Mouse (Mus musculus) left cerebral cortex, adult 2 months (tissue): ENCODE data around the gene Wdr86. TPM values are rescaled to one million over a fixed set of nuclear protein-coding genes. Genes with fewer than 3 reads are reported as not detected.

ENCODE experiments used
- DNase-seq, 2 experiments: peaks; one replicate each; pipeline ENCODE4 v3.0.0; 2021 to 2022; ENCODE audit warnings: low spot score in 2 of 2, mixed read lengths in 1 of 2; ENCODE audit errors: extremely low spot score in 1 of 2
- H3K27ac ChIP-seq: fragments of 200-600 bp; 2 replicates; pipeline ENCODE4 v1.8.1; 2022
- H3K4me3 ChIP-seq: fragments of 200-600 bp; 2 replicates; pipeline ENCODE4 v1.8.1; 2022
- CTCF ChIP-seq: fragments of 200-600 bp; IDR thresholded peaks from 2 replicates; pipeline ENCODE4 v1.8.1; 2022; ENCODE audit warnings: antibody characterized with exemption, mild to moderate bottlenecking, moderate library complexity
- intact Hi-C: fragments of 180-260 bp; cut with DNase I; formaldehyde crosslinking; loops from one replicate; pipeline ENCODE4 v1.15.1; 2025
- total RNA-seq, 2 experiments: library from RNA; stranded (reverse); gene quantifications; 2 replicates each; pipeline ENCODE4 v1.2.3; 2021

Gene Wdr86
- total RNA-seq, 2 experiments from 2014 or later, result 0.37 to 0.86 TPM

DNA sequence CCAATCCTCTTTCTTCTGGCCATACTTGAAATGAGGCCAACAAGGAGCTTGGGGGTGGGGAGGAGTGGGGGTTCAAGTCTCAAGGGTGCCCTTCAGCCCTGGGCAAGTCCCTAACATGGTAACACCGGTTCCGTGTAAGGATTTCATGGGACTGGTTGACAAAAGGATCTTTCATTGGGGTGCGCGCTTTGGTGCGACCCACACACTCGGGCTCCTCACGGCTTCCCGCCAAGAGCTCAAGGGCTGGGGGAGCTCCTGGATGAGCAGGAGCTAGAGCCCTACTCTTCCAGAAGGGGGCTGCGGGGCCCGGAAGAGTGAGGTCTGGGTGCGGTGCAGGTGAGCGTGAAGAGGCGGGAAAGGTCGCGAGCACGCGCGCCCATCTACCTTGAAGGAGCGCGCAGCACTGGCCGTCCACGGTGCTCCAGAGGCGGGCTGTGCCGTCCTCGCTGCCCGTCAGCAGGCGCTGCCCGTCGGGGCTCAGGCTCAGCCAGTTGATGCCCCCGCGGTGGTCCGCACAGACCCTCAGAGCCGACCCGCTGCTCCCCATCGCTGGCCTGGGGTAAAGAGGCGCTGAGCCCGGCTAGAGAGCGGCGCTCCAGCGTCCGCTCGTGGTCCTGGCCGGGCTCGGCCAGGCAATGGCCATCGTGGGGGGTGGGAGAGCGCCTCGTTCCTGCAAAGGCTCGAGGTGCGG is 585 bp downstream of the Wdr86 start:
- no peak overlapping the region for H3K27ac ChIP-seq
- H3K4me3 ChIP-seq, result peak overlapping the region; percentile 26
- no peak for TF ChIP-seq CTCF
- DNase-seq, result no peak
- intact Hi-C loops, result no loop called here

- no peak for DNase-seq
- Histone ChIP-seq H3K4me3 (no peak overlapping the region), H3K27ac (no peak overlapping the region)
- no peak for TF ChIP-seq CTCF
- intact Hi-C loops, result no loop called here
These were observed 3.4 kb downstream of the Wdr86 start for GRCm38 (mm10) chr5:24726901-24727836.

DNA sequence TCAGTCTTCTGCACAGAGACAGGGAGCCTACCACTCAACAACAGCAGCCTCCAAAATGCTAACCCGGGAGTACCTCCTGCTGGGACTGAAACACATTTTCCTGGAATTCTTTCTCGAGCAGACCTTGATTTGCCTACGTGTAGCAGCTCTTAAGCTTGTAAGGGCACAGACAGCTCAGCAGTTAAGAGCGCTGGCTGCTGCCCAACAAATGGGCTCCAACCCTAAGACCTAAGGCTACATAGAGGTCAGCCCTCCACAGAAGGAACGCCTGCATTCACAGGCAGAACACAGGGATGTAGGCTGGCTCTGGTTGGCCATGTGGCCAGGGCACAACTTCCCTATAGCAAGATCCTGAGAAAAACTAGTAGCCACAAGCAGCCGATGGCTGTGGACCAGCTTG is 4.6 kb downstream of the Wdr86 start:
- TF ChIP-seq CTCF, result no peak
- H3K27ac ChIP-seq, result no peak overlapping the region
- intact Hi-C loops, result no loop called here
- no peak overlapping the region for H3K4me3 ChIP-seq
- no peak for DNase-seq

GRCm38 (mm10) chr5:24724805-24725204 is 5.7 kb downstream of the Wdr86 start:
- H3K4me3 ChIP-seq, result no peak overlapping the region
- no peak for TF ChIP-seq CTCF
- no peak overlapping the region for H3K27ac ChIP-seq
- intact Hi-C loops, result no loop called here
- no peak for DNase-seq

DNA sequence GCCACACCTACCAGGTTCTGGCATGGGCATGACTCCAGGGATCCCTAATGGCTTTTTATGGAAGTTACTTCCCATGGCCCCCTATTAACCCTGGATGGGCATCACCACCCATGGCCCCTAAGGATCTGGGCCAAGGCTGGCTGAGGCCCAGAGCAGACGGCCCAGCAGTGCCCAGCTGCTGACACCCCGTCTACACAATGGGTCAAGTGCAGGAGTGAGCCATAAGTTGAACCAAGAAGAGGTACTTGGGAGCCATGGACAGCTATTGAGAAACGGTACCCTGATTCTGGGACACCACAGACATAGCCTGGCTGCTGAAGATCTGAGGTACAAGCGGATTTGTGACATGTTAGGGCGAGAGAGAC is 6.3 kb downstream of the Wdr86 start:
- intact Hi-C loops, result no loop called here
- no peak for TF ChIP-seq CTCF
- Histone ChIP-seq H3K27ac (no peak overlapping the region), H3K4me3 (no peak overlapping the region)
- DNase-seq, result no peak

GRCm38 (mm10) chr5:24723527-24724269 is 6.8 kb downstream of the Wdr86 start:
- intact Hi-C loops, result no loop called here
- H3K4me3 ChIP-seq, result no peak overlapping the region
- DNase-seq, result no peak
- TF ChIP-seq CTCF, result no peak
- H3K27ac ChIP-seq, result no peak overlapping the region

DNA sequence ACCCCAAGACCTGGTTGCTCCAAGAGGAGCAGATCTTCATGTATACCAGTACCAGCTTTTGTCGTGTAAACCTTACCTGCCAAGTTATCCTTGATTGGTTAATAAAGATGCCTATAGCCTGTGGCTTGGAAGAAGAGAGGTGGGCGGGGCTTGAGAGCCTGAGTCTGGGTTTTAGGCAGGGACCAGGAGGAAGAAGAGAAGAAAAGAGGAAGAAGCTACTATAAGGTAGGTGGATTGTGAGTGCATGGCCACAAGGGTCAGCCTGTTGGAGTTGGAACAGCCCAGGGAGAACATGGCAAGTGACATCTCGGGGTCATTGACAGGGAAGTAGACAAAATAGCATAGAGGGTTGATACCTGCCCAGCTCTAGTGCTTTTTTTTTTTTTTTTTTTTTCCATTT is 10.7 kb downstream of the Wdr86 start:
- H3K27ac ChIP-seq, result no peak overlapping the region
- TF ChIP-seq CTCF, result no peak
- DNase-seq, result no peak
- intact Hi-C loops, result no loop called here
- H3K4me3 ChIP-seq, result no peak overlapping the region

DNA sequence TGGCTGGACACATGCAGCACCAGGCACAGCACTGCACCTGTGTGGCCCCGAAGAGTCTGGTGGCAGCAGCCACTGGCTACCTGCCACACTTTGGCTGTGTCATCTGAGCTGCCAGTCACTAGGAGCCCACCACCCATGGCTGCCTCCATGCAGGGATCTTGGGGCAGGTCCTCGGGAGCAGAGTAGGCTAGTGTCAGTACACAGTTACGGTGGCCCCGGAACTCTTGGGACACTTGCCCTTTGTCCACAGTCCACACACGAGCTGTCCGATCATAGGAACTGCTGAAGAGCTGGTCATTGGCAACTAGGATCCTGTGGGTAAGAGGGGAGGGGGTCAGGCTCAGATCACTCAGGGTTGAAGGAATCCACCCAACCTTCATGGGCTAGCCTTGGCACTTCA is 12.5 kb downstream of the Wdr86 start:
- intact Hi-C loops, result no loop called here
- no peak overlapping the region for H3K4me3 ChIP-seq
- TF ChIP-seq CTCF, result no peak

DNA sequence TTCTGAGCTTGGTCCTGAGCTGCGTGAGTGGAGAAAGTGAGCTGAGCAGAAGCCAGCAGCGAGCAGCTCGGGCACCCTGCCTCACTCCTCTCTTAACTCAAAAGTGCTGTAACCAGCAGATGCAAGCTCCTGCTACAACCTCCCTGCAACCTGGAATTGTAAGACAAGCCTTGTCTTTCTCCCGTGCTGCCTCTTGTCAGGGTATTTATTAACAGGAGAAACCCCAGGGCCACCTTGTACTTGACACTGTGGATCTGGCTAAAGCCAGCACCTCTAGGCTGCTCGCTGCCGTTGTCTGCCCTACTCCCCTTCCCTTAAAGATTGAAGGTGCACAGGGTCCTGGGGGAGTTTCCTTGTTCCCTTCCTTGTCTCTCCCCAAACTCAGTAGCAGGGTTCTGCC is 16.5 kb downstream of the Wdr86 start:
- intact Hi-C loops, result no loop called here

More for the DNA sequence above, 12.5 kb downstream of the Wdr86 start:
- no peak overlapping the region for H3K27ac ChIP-seq
- DNase-seq, result no peak

GRCm38 (mm10) chr5:24713199-24713598 is 17.3 kb downstream of the Wdr86 start:
- H3K27ac ChIP-seq, result no peak overlapping the region
- no peak for DNase-seq
- intact Hi-C loops, result no loop called here
- no peak overlapping the region for H3K4me3 ChIP-seq
- TF ChIP-seq CTCF, result no peak

More for the DNA sequence above, 16.5 kb downstream of the Wdr86 start:
- no peak for DNase-seq
- Histone ChIP-seq H3K27ac (no peak overlapping the region), H3K4me3 (no peak overlapping the region)
- no peak for TF ChIP-seq CTCF

DNA sequence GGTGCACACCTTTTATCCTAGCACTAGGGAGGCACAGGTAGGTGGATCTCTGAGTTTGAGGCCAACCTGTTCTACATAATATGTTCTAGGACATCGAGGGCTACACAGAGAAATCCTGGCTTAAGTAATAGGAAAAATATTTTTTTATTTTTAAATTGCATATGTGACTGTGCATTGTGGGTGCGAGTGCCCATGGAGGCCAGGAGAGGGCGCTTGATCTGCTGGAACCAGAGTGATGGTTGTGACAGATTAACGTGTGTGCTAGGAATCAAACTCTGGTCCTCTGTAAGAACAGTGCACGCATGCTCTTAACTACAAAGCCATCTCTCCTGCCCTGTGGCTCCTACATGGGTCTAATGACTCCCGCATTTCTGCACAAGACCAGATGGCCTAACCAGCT is 18.9 kb downstream of the Wdr86 start:
- no peak overlapping the region for H3K27ac ChIP-seq
- intact Hi-C loops, result no loop called here
- DNase-seq, result no peak
- peak; percentile 13; the same call in 1 of the 2 replicates for TF ChIP-seq CTCF
- no peak overlapping the region for H3K4me3 ChIP-seq

GRCm38 (mm10) chr5:24709962-24710361 is 20.6 kb downstream of the Wdr86 start:
- intact Hi-C loops, result no loop called here
- Histone ChIP-seq H3K4me3 (no peak overlapping the region), H3K27ac (no peak overlapping the region)
- DNase-seq, result no peak
- no peak for TF ChIP-seq CTCF
